In genomic region chrX:9227105-9227504, GRCm38 (mm10) we compare ENCODE assay signal across 29 mouse cellular contexts. TPM values are rescaled to one million over a fixed set of nuclear protein-coding genes. Genes with fewer than 3 reads are reported as not detected.
"Had no signal": no experiment of that assay in that cellular context is flagged by ENCODE, and none has a peak within 500 bp of the region (broad histone marks: within the 10 kb centered on the region; RNA-seq: fewer than 3 reads in every experiment).

No protein-coding gene starts in this region.

- H3K4me3 ChIP-seq: layer of hippocampus, adult 2 months; left cerebral cortex, adult 2 months; liver, embryonic 13.5 days; megakaryocyte, embryonic 14.5 days had no signal

- ATAC-seq: lung, postnatal 0 days had no signal

- H3K27ac ChIP-seq: kidney, postnatal 0 days; layer of hippocampus, adult 2 months; left cerebral cortex, adult 2 months; liver, embryonic 13.5 days; stomach, postnatal 0 days had no signal

- H3K4me1 ChIP-seq: megakaryocyte, embryonic 14.5 days had no signal

- DNase-seq: kidney, adult 9 months; kidney, postnatal 25 days; layer of hippocampus, postnatal 36 days; liver, embryonic 13.5 days; lung, embryonic 14.5 days; lung, postnatal 36 days; midbrain, embryonic 14.5 days; right cerebral cortex, postnatal 4 days; thymus, adult 2 months; thymus, postnatal 14 days; thymus, postnatal 4 days had no signal

- H3K4me2 ChIP-seq: liver, embryonic 13.5 days; lung, embryonic 14.5 days; midbrain, embryonic 11.5 days had no signal

- H3K36me3 ChIP-seq: liver, embryonic 13.5 days had no signal

- H3K27me3 ChIP-seq: liver, embryonic 13.5 days; megakaryocyte, embryonic 14.5 days had no signal

- H3K9ac ChIP-seq: liver, embryonic 13.5 days; lung, embryonic 14.5 days had no signal

- H3K9me3 ChIP-seq: liver, embryonic 13.5 days; megakaryocyte, embryonic 14.5 days had no signal

RNA-seq across cellular contexts. Expression of gene Lancl3, which starts 27.4 kb away (rescaled TPM):
- polyA plus RNA-seq: liver, adult 2 months had no signal

RNA-seq across cellular contexts. Expression of gene Gm14862, which starts 29.6 kb away (rescaled TPM):
- total RNA-seq: layer of hippocampus, adult 2 months; layer of hippocampus, postnatal 10 days; layer of hippocampus, postnatal 36 days; left cerebral cortex, adult 2 months; left cerebral cortex, postnatal 10 days; left cerebral cortex, postnatal 36 days; liver, adult 2 months; midbrain, postnatal 0 days had no signal
- polyA plus RNA-seq: kidney, postnatal 0 days; large intestine, adult 2 months; limb, embryonic 14.5 days; liver, adult 2 months; lung, postnatal 0 days; midbrain, embryonic 11.5 days; midbrain, embryonic 14.5 days; midbrain, postnatal 0 days; neural tube, embryonic 11.5 days; neural tube, embryonic 14.5 days; stomach, embryonic 14.5 days; stomach, postnatal 0 days; thymus, adult 2 months had no signal

RNA-seq across cellular contexts. Expression of gene H2al1m, which starts 56.5 kb away (rescaled TPM):
- total RNA-seq: layer of hippocampus, adult 2 months; layer of hippocampus, postnatal 10 days; left cerebral cortex, adult 2 months; left cerebral cortex, postnatal 10 days; left cerebral cortex, postnatal 36 days; midbrain, postnatal 0 days had no signal
- polyA plus RNA-seq: kidney, postnatal 0 days; limb, embryonic 11.5 days; limb, embryonic 14.5 days; liver, adult 2 months; lung, embryonic 14.5 days; lung, postnatal 0 days; midbrain, postnatal 0 days; neural tube, embryonic 11.5 days; neural tube, embryonic 14.5 days; stomach, postnatal 0 days had no signal
